Mouse (Mus musculus) heart, postnatal 0 days (tissue): Measurements from ENCODE around the gene Cyp4a12b.
"Not testable (repeated sequence)": the region's sequence is repeated elsewhere in the genome, so short reads cannot be mapped to it uniquely, and the experiment has no call there.

Experiments
- CTCF ChIP-seq: IDR thresholded peaks from 2 replicates; pipeline ENCODE4 v1.5.1; 2016; ENCODE audit warnings: antibody characterized with exemption, control low read depth, low read depth
- EP300 ChIP-seq: IDR thresholded peaks from 2 replicates; pipeline ENCODE4 v1.6.1; 2016; ENCODE audit warnings: antibody characterized with exemption, low read depth

DNA sequence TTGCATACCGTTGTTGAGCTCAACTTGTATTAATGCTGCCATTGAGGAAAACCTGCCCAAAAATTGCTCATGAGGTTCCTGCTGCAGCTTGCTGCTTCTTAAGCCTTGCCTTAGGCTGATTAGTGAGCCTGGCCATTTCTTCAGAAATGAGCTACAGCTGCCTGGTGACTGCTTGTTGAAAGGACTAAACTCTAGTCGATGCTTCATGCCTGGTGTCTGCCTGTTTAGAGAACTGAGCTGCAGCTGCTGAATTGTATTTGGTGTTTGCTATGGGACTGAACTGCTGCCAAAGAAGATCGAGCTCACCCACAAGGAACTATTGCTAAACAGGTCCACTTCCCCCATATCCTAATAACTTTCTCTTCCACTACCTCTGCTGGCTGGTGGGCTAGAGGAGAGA lies 62.2 kb downstream of the Cyp4a12b start:
- TF ChIP-seq CTCF, EP300: not testable (repeated sequence)
